Mouse (Mus musculus) limb, embryonic 13.5 days (tissue): ENCODE results near the gene Dedd. TPM values are rescaled to one million over a fixed set of nuclear protein-coding genes. Genes with fewer than 3 reads are reported as not detected.

Experiments used
- polyA plus RNA-seq: library from polyadenylated mRNA; unstranded; fragments of >200 nt; fragmentation: Nextera tagmentation; extraction: Ambion mirVana; gene quantifications from 2 replicates; pipeline ENCODE4 v1.2.1, GENCODE M21; 2015

Dedd gene
- polyA plus RNA-seq, 1 experiment from 2014 or later, result 61.1 TPM

Other genes with a start within 250 kb of the Dedd start
- 0.86 and 1.5 TPM in 2 replicates for gene Cfap126, start 215.2 kb upstream of the Dedd start, polyA plus RNA-seq
- gene Sdhc, start 178.5 kb upstream of the Dedd start, polyA plus RNA-seq, result 224 and 236 TPM in 2 replicates
- gene Mpz, start 178.4 kb upstream of the Dedd start, polyA plus RNA-seq, result 5.0 and 6.8 TPM in 2 replicates
- gene Pcp4l1, start 132.9 kb upstream of the Dedd start, polyA plus RNA-seq, result 2.8 and 3.3 TPM in 2 replicates
- 0.19 and 0.25 TPM in 2 replicates for gene Nr1i3, start 115.2 kb upstream of the Dedd start, polyA plus RNA-seq
- 32.3 and 34.4 TPM in 2 replicates for gene Tomm40l, start 106.6 kb upstream of the Dedd start, polyA plus RNA-seq
- 2.0 and 15.7 TPM in 2 replicates for gene Apoa2, start 104.1 kb upstream of the Dedd start, polyA plus RNA-seq
- gene Fcer1g, start 94.8 kb upstream of the Dedd start, polyA plus RNA-seq, result 37.8 and 39.1 TPM in 2 replicates
- gene Adamts4, start 78.7 kb upstream of the Dedd start, polyA plus RNA-seq, result 12.7 and 14.3 TPM in 2 replicates
- 253 and 254 TPM in 2 replicates for gene Ndufs2, start 77.8 kb upstream of the Dedd start, polyA plus RNA-seq
- 86.2 and 94.0 TPM in 2 replicates for gene B4galt3, start 58.8 kb upstream of the Dedd start, polyA plus RNA-seq
- gene Ppox, start 48.0 kb upstream of the Dedd start, polyA plus RNA-seq, result 69.7 and 77.4 TPM in 2 replicates
- 126 TPM in 2 replicates for gene Usp21, start 41.2 kb upstream of the Dedd start, polyA plus RNA-seq
- gene Ufc1, start 34.1 kb upstream of the Dedd start, polyA plus RNA-seq, result 110 and 116 TPM in 2 replicates
- gene Nit1, start 16.5 kb downstream of the Dedd start, polyA plus RNA-seq, result 43.5 and 43.9 TPM in 2 replicates
- gene Pfdn2, start 16.5 kb downstream of the Dedd start, polyA plus RNA-seq, result 120 and 128 TPM in 2 replicates
- 2.2 and 2.3 TPM in 2 replicates for gene Klhdc9, start 31.7 kb downstream of the Dedd start, polyA plus RNA-seq
- 11.7 and 13.7 TPM in 2 replicates for gene Nectin4, start 41.0 kb downstream of the Dedd start, polyA plus RNA-seq
- gene Arhgap30, start 59.8 kb downstream of the Dedd start, polyA plus RNA-seq, result 1.4 and 1.5 TPM in 2 replicates
- gene Usf1, start 82.2 kb downstream of the Dedd start, polyA plus RNA-seq, result 102 and 118 TPM in 2 replicates
- 7.3 and 9.0 TPM in 2 replicates for gene Tstd1, start 89.7 kb downstream of the Dedd start, polyA plus RNA-seq
- gene F11r, start 108.4 kb downstream of the Dedd start, polyA plus RNA-seq, result 40.4 and 40.6 TPM in 2 replicates
- 15.8 and 16.4 TPM in 2 replicates for gene Alyref2, start 174.3 kb downstream of the Dedd start, polyA plus RNA-seq
- gene Itln1, start 206.1 kb downstream of the Dedd start, polyA plus RNA-seq, result not detected in 2 replicates
- gene Cd244a, start 230.0 kb downstream of the Dedd start, polyA plus RNA-seq, result 0.11 TPM in 1 of 2 replicates, not detected in the other